Mouse (Mus musculus) T-helper 17 cell (primary cell): Measurements from ENCODE around the gene Spsb2.

Experiments used
- in situ Hi-C, 2 experiments: fragments of 300-600 bp; cut with MboI, MseI; formaldehyde crosslinking; loops; 1 replicate in 1 of 2; 2 replicates in 1 of 2; pipeline ENCODE4 v1.15.1; 2025; ENCODE audit warnings: high pct_unique_total_duplicates in 2 of 2

Spsb2 gene

DNA sequence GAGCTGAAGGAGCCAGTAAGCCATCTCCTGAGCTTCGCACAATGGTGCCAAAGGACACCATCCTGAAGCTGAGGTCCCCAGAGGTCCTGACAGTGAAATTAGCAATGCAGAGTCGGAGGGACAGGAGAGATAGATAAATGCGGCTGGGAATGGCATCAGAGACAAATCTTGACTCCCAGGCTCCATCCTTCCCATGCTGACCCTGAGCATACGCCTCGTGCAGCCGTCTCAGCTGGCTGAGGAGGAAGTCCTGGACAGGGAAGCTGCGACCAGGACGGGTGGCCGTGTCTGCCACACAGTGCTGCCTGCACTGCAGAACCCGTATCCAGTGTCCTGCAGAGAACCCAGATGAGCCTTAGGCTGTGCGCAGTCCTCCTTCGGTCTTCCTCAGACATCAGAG, 46.2 kb downstream of the Spsb2 start:
- in situ Hi-C loops = loop anchor here in 1 of 2 experiments (5.0 kb wide), 1 partner anchor 83 kb away; no protein-coding TSS in a partner anchor

DNA sequence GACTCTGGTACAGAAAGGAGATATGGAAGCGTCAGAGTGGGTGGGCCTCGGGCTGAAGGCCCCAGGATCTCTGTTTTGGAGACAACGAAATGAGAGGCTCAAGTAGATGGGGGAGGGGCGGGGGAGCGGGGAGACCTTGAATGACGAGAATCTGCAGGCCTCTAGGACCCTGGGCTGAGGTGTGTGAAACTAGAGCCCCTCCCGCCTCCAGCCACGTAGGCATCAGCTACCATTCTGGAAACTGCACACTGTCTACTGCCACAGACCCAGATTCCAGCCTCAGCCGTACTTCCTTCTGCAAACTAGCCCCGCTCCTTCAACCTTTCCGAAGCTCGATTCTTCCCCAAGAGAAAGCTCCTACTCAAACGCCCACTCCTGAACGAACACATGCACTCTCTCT, 47.9 kb downstream of the Spsb2 start:
- in situ Hi-C loops = loop anchor here in 1 of 2 experiments (5.0 kb wide), 1 partner anchor 81 kb away; no protein-coding TSS in a partner anchor

DNA sequence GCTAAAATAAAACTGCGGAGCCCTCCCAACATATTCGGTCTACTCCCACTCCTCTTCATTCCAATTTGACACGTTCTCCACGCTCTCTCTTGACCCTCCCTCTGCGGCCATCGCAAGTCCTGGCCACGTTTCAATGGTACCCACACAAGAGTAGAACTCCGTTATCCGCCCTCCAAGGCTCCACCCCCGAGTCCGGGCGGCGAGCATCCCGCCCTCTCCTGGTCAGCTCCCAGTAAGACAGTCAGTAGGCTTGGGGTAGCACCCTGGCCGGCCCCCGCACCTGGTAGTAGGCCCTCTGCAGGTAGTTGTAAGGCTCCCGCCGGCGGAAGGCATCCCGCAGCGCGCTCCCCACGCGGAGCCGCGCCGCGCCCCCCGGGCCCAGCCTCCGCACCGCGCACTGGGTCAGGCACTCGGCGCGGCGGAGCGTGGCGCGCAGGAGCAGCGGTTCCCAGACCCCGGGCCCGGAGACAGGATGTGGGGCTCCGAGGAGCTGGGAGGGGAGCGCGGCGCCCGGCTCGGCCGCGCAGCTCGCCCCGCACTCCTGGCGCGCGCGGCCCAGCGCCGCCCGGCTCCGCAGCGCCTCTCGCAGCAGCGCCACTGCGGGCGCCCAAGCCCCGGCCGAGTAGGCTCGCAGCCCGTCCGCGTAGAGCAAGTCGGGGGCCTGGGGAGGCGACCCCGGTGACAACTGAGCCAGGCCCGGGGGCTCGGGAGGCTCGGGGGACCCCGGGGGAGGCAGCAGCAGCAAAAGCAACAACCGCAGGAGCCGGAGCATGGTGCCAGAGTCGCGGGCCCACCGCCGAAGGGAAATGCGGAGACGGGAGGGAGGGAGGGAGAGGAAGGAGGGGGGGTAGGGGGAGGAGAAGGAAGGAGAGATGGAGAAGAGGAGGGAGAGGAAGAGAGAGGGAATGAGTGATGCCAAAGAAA, 48.7 kb downstream of the Spsb2 start, which contains the start of gene P3h3:
TSS of gene P3h3 (minus strand) at position 837 of the 924 bp plus-strand sequence.
- in situ Hi-C loops = loop anchor here in 1 of 2 experiments (5.0 kb wide), 1 partner anchor 80 kb away; no protein-coding TSS in a partner anchor

DNA sequence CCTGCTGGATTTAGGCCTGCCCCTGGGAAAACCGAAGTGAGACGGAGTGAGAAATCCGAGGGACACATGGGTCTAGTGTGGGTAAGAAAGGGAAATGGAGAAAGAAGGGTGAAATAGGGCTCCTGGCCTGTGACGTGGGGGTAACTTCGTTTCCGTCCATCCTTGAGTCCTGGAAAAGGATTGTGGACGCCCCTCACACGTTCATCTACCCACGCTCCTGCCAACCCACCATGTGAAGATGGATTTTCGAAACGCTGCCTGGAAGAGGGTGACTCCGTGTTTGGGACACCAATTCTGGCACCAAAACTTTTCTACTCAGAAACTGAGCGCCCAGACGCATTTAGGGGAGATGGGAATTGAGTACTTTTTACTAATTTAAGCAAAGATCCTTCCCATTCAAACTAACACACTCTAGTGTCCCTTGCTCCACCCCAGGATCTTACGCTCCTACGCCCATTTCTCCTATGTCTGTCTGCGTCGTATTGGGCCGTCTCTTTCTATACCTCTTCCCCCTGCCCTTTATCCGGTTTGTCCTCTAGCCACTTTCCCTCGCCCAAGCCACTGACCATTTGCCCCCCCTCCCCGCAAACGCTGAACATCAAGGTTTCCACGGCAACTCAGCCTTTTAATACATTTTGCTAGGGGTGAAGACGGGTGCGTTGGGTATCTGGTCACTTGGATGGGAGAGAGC, 49.5 kb downstream of the Spsb2 start:
- in situ Hi-C loops = loop anchor here in 1 of 2 experiments (5.0 kb wide), 1 partner anchor 79 kb away; no protein-coding TSS in a partner anchor

DNA sequence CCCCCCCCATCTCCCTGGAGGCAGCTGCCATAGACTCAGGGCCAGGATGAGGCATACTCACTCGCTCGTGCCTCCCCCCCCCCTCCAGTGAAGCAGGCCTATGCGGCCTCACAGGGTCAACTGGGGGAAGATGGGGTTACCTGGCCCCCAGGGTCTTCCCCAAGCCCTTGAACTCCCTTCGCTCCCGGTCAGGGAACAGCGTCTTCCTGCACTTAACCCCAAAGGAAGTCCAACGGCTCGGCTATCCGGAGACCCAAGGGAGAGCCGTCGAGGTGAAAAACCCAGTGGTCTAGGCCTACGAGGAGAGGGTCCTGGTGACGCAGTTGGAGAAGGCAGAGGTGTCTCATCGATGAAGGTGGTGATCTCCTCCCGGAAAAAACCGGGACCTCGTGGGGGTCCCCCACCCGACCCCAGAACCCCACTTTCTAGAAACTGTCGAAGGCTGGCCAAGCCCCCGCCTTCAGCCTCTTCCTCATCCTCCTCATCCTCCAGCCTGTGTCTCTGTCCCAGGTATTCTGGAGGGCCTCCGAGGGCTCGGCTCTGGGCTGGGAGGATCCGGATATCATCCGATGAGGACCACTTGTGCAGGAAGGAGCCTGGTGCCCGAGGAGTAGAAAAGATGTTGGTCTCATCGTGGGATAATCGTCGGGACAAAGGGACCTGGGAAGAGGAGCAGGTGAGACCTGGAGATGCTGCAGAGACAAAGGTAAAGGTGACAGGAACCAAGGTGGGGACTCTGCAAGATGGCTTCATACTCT, 50.3 kb downstream of the Spsb2 start:
- in situ Hi-C loops = loop anchor here in 1 of 2 experiments (5.0 kb wide), 1 partner anchor 79 kb away; no protein-coding TSS in a partner anchor

DNA sequence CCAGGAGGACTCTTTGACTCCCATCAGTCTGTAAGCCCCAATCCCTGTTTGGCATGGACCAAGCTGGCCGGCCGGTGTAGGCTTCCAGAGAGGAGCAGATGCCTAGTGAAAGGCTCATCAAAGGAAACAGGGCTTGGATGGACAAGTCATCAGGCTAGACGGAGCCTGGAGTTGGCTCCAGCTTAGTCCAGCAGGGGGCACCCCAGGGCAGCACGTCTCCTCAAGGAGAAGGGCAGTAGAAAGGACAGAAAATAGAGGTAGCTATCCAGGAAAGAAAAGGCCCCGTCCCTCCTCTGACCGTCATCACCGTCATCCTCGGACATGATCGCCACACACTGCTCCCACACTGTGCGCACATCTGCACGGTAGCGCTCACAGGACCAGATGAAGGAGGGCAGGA, 51.3 kb downstream of the Spsb2 start:
- in situ Hi-C loops = loop anchor here in 1 of 2 experiments (5.0 kb wide), 1 partner anchor 78 kb away; no protein-coding TSS in a partner anchor
